Mouse (Mus musculus) neutrophil, adult 59 days (primary cell): Measurements from ENCODE around the gene Ttll11. TPM values are rescaled to one million over a fixed set of nuclear protein-coding genes. Genes with fewer than 3 reads are reported as not detected.

Source experiments
- total RNA-seq, 2 experiments: library from RNA; stranded (reverse); gene quantifications; 1 replicate in 1 of 2; 2 replicates in 1 of 2; pipeline ENCODE4 v1.2.4; 2023

Ttll11 gene
- total RNA-seq = 1 to 10 TPM; 1.1 to 1.5 TPM

DNA sequence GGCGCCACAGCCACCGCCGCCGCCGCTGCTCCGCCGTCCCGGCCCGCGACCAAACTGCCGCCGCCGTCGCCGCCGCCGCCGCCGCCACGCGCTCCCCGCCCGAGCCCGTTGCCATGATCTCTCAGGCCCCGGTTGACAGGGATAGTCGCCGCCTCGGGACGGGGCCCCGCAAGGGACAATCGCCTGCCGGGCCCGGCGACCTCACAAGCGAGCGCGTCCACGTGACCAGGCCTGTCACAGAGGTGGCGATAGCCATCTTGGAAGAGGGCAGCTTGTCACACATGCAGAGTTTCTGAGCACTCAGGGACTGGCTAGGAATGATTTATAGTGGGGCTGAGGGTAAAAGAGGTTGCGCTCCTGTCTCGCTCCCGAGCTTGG lies at the start of gene Ttll11:
Ttll11 (minus strand) TSS at position 270 of the 378 bp plus-strand sequence.

Other genes with a start within 250 kb of the Ttll11 start
- gene Ndufa8, start 69.5 kb upstream of the Ttll11 start, total RNA-seq = 10 to 100 TPM; 65.2 to 71.1 TPM
- gene Morn5, start 69.5 kb upstream of the Ttll11 start, total RNA-seq = not detected
- not detected for gene Lhx6, start 125.5 kb upstream of the Ttll11 start, total RNA-seq
- gene Mrrf, start 156.5 kb upstream of the Ttll11 start, total RNA-seq = 1 to 10 TPM; 3.4 to 5.5 TPM
- 10 to 100 TPM; 24.3 to 26.6 TPM for gene Rbm18, start 156.9 kb upstream of the Ttll11 start, total RNA-seq